Mouse (Mus musculus) lung, embryonic 15.5 days (tissue): Measurements from ENCODE around the gene Sema6d. TPM values are rescaled to one million over a fixed set of nuclear protein-coding genes. Genes with fewer than 3 reads are reported as not detected.

ENCODE experiments used
- ATAC-seq: fragments of 200-750 bp; cut with Nextera tagmentation; 2 replicates; pipeline ENCODE4 v1.8.0; 2017; ENCODE audit warnings: moderate number of reproducible peaks, borderline replicate concordance; ENCODE audit not compliant: low FRiP score, low TSS enrichment; ENCODE audit errors: extremely low read depth
- H3K27ac ChIP-seq: fragments of 300-500 bp; sonication (generic); 2 replicates; pipeline ENCODE4 v1.5.1; 2015; ENCODE audit warnings: moderate library complexity, mild to moderate bottlenecking, inconsistent platforms
- H3K27me3 ChIP-seq: fragments of 300-500 bp; sonication (generic); 2 replicates; pipeline ENCODE4 v1.6.1; 2015; ENCODE audit warnings: inconsistent platforms
- H3K36me3 ChIP-seq: fragments of 300-500 bp; sonication (generic); 2 replicates; pipeline ENCODE4 v1.6.1; 2015; ENCODE audit warnings: inconsistent platforms
- H3K4me1 ChIP-seq: fragments of 300-500 bp; sonication (generic); 2 replicates; pipeline ENCODE4 v1.6.1; 2015; ENCODE audit warnings: inconsistent platforms
- H3K4me2 ChIP-seq: fragments of 300-500 bp; sonication (generic); 2 replicates; pipeline ENCODE4 v1.6.1; 2015; ENCODE audit warnings: inconsistent platforms, mild to moderate bottlenecking, moderate library complexity
- H3K4me3 ChIP-seq: fragments of 300-500 bp; sonication (generic); 2 replicates; pipeline ENCODE4 v1.5.1; 2015; ENCODE audit warnings: mild to moderate bottlenecking, inconsistent platforms
- H3K9ac ChIP-seq: fragments of 300-500 bp; sonication (generic); 2 replicates; pipeline ENCODE4 v1.6.1; 2015; ENCODE audit warnings: inconsistent platforms
- H3K9me3 ChIP-seq: fragments of 300-500 bp; sonication (generic); 2 replicates; pipeline ENCODE4 v1.6.1; 2016; ENCODE audit warnings: inconsistent platforms
- WGBS: fragments of 180-500 bp; shearing (Covaris S2); methylation state at CpG from one replicate; pipeline ENCODE4 v1.1.7; 2015; 5-methylcytosine and 5-hydroxymethylcytosine counted together
- polyA plus RNA-seq: library from polyadenylated mRNA; unstranded; fragments of >200 nt; fragmentation: Nextera tagmentation; extraction: Ambion mirVana; gene quantifications from 2 replicates; pipeline ENCODE4 v1.2.1, GENCODE M21; 2015

The Sema6d gene
- polyA plus RNA-seq, 1 experiment from 2014 or later = 19.6 TPM

DNA sequence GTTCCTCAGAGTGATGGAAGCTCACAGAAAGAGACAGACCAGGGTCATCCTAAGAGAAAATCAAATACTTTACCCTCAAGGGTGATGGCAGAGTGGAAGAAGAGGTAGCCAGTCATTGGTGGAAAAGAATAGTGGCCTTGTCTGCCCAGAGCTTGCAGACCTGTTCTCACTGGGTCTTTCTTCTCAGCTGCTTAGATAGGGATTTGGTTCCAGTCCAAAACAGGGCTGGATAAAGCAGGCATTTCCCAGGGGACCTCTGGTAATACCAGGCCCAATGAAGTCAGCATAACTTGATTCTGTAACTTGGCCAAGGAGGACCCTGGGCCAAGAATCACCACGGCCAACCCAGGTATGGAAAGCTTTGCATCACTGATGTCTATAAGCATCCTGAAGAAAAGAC lies 279.5 kb downstream of the Sema6d start:
- H3K36me3 ChIP-seq = no peaks in the 10 kb centered on the region
- no peak for ATAC-seq
- 62% methylated on average over 1 of the region's 1 CpGs for WGBS
- H3K9me3 ChIP-seq = no peaks in the 10 kb centered on the region
- H3K27me3 ChIP-seq = no peaks in the 10 kb centered on the region
- H3K27ac ChIP-seq = peak overlapping the region; percentile 58
- H3K4me2 ChIP-seq = no peak overlapping the region
- no peak overlapping the region for H3K4me3 ChIP-seq
- peaks cover 9% of the 10 kb centered on the region for H3K4me1 ChIP-seq
- H3K9ac ChIP-seq = no peak overlapping the region

DNA sequence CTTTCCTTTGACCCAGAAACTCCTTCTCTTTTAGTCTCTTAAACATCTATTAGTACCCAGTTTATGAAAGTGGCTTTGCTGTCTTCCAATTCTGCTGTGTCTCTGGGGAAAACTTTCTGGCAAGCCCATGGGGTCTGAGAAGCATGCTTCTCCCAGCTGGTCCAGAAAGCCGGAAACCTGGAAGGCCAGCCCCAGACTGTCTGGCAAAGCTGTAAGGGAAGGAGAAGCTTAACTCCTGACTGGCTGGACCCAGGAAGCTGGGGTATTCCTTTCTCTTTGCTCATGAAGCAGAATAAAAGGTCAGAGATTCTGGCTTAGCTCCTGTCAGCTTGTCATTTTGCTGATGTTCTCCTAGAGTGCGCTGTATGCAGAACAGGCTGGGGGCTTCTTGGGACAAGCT lies 280.2 kb downstream of the Sema6d start:
- Histone ChIP-seq H3K9ac (no peak overlapping the region), H3K9me3 (no peaks in the 10 kb centered on the region), H3K27ac (peak overlapping the region; percentile 58), H3K4me1 (peaks cover 9% of the 10 kb centered on the region), H3K4me2 (no peak overlapping the region), H3K27me3 (no peaks in the 10 kb centered on the region), H3K36me3 (no peaks in the 10 kb centered on the region), H3K4me3 (no peak overlapping the region)
- ATAC-seq = no peak; the same call in 1 of the 2 replicates
- WGBS = 43% methylated on average over 2 of the region's 2 CpGs

DNA sequence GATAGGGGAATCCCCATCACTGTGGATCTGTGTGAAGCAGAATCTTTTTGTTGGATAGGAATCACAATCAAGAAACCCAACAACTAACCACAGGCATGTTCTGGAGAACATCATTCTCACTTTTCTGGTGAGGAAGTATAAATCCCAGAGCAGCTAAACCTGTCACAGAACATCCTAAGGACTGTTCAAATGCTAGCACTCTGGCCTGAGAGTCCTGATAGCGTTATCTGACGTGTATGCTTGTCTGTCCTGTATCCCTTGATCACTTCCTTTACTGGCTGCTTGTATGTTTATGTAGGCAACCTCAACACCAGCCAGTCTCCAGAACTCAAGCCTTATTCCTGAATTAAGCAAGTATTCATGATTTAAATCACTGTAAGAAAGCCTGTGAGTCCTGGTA lies 281.6 kb downstream of the Sema6d start:
- Histone ChIP-seq H3K27ac (no peak overlapping the region), H3K4me3 (no peak overlapping the region), H3K4me2 (no peak overlapping the region), H3K9ac (no peak overlapping the region), H3K27me3 (no peaks in the 10 kb centered on the region), H3K9me3 (no peaks in the 10 kb centered on the region), H3K36me3 (no peaks in the 10 kb centered on the region), H3K4me1 (peaks cover 9% of the 10 kb centered on the region)
- 44% methylated on average over 2 of the region's 2 CpGs for WGBS
- no peak for ATAC-seq

DNA sequence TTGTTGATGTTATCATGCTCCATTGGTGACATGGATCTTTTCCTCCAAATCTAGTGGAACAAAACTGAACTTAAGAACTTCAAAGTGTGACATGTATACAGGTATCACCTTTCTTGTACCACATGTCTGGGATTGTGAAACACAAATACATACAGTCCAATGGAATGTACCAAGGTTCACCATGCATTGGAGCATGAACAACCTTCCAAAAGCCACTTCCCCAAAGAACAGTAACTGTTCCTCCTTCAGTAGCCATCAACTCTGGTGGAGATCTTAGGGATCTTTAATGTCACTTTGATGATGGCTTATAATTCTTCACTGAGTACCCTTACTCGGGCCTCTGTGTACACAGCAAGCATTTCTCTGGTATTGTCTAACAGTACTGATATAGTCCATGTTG lies 295.3 kb downstream of the Sema6d start:
- no peak for ATAC-seq
- WGBS = 62% methylated on average over 1 of the region's 1 CpGs
- H3K36me3 ChIP-seq = no peaks in the 10 kb centered on the region
- no peak overlapping the region for H3K27ac ChIP-seq
- no peaks in the 10 kb centered on the region for H3K4me1 ChIP-seq
- no peak overlapping the region for H3K4me3 ChIP-seq
- H3K9me3 ChIP-seq = no peaks in the 10 kb centered on the region
- H3K4me2 ChIP-seq = no peak overlapping the region
- H3K27me3 ChIP-seq = no peaks in the 10 kb centered on the region
- no peak overlapping the region for H3K9ac ChIP-seq

DNA sequence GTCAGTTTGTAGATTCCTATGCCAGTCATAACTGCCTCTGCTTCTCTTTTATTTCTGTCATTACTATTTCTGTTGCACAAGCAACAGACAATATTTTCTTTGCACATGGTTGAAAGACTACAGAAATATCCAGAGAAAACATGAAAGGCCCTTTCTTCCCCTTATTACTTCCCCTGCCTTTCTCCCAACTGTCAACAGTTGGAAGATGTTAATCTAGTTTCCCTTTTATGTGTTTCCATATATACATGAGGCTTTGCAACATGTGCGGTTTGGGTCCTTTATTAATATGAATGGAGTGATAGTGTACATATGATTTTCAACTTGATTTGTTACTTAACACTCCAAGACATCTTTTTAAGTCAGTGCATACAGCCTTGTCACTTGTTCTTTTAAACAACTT lies 296.0 kb downstream of the Sema6d start:
- 20% methylated on average over 1 of the region's 1 CpGs for WGBS
- Histone ChIP-seq H3K4me3 (no peak overlapping the region), H3K27ac (no peak overlapping the region), H3K4me1 (no peaks in the 10 kb centered on the region), H3K36me3 (no peaks in the 10 kb centered on the region), H3K4me2 (no peak overlapping the region), H3K9me3 (no peaks in the 10 kb centered on the region), H3K9ac (no peak overlapping the region), H3K27me3 (no peaks in the 10 kb centered on the region)
- peak; percentile 31; the same call in 1 of the 2 replicates for ATAC-seq

DNA sequence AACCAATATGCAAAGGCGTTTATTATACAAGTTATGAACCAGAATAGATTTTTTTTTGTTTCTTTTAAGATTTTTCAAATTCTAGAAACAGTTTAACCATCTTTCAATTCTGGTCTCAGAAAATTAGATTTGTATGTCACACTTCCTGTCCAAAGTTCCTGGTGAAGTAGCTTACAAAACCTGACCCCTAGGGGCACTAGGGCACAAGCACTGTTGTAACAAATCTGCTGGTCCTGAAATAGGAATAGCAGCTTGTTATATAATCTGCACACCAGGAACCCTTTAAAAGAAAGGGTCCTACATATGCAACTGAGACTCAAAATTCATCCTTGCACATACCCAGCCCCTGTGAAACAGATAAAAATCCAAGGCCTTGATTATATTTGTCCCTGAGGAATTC lies 298.5 kb downstream of the Sema6d start:
- Histone ChIP-seq H3K4me3 (no peak overlapping the region), H3K27ac (no peak overlapping the region), H3K9ac (no peak overlapping the region), H3K27me3 (no peaks in the 10 kb centered on the region), H3K36me3 (no peaks in the 10 kb centered on the region), H3K9me3 (no peaks in the 10 kb centered on the region), H3K4me1 (no peaks in the 10 kb centered on the region), H3K4me2 (no peak overlapping the region)
- no peak for ATAC-seq
- WGBS = 77% methylated on average over 1 of the region's 1 CpGs

DNA sequence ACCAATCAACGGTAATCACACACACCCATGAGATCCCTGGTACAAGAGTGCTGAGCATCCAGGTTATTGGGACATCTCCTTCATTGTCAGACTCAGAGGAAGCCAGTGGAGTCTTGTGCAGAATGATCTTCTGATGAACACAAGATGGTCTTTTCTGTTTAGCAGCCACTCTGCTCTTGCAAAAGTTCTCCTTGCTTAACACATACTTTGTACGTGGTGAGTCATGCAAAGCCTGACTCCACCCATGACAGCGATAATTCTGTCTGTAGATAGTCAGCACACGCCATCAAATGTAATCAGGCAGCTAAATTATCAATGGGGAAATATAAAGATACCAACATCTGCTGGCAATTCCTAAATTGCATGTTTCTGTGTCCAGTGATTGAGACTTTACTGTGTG lies 307.0 kb downstream of the Sema6d start:
- no peak for ATAC-seq
- no peak overlapping the region for H3K9ac ChIP-seq
- no peak overlapping the region for H3K27ac ChIP-seq
- H3K4me2 ChIP-seq = no peak overlapping the region
- no peak overlapping the region for H3K4me3 ChIP-seq
- H3K9me3 ChIP-seq = no peaks in the 10 kb centered on the region
- no peaks in the 10 kb centered on the region for H3K27me3 ChIP-seq
- H3K36me3 ChIP-seq = no peaks in the 10 kb centered on the region
- 75% methylated on average over 4 of the region's 4 CpGs for WGBS
- H3K4me1 ChIP-seq = no peaks in the 10 kb centered on the region

DNA sequence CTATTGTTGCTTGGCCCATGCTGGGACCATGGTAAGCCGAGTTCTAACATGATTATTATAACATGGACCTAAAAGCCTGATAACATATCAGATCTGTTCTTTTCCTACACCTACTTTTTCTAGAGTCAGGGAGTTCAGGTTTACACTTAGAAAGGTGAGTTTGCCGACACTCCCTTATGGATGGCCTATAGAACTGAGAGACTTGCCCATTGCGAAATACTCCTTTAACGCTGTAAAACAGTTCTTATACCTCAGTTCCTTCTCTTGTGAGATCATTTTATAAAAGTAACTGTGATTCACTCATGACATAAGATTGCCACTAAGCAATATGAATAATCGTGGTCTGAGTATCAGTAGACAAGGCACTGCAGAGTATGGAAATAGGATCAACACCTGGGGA lies 307.5 kb downstream of the Sema6d start:
- H3K36me3 ChIP-seq = no peaks in the 10 kb centered on the region
- no peak for ATAC-seq
- WGBS = 84% methylated on average over 5 of the region's 5 CpGs

DNA sequence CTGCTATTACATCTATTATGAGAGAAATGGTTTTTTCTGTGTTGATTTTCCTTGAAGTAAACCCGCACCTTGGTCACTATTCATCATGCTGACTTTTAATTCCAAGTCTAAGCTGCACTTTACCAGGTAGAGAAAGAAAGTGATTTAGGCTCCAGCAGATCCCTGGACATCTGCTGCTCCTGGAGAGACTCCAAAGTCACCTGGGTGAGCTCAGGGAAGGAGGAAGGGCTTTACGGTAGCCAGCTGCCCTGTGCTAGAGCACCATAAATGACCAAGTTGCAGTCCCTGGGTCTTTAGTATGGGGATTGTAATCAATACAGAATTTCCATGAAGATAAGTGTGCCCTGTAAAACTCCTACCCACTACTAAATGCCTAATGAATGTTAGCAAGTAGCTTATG lies 309.8 kb downstream of the Sema6d start:
- H3K9me3 ChIP-seq = no peaks in the 10 kb centered on the region
- H3K9ac ChIP-seq = no peak overlapping the region
- WGBS = 90% methylated on average over 2 of the region's 2 CpGs
- no peak overlapping the region for H3K4me3 ChIP-seq
- H3K4me1 ChIP-seq = 0 out of 2 replicates have a peak, but pooled peaks cover 5% of the 10 kb centered on the region
- no peaks in the 10 kb centered on the region for H3K27me3 ChIP-seq
- H3K4me2 ChIP-seq = no peak overlapping the region
- no peaks in the 10 kb centered on the region for H3K36me3 ChIP-seq
- ATAC-seq = no peak
- no peak overlapping the region for H3K27ac ChIP-seq

More for the DNA sequence above, 307.5 kb downstream of the Sema6d start:
- Histone ChIP-seq H3K9me3 (no peaks in the 10 kb centered on the region), H3K4me3 (no peak overlapping the region), H3K27me3 (no peaks in the 10 kb centered on the region), H3K27ac (no peak overlapping the region), H3K4me2 (no peak overlapping the region), H3K9ac (no peak overlapping the region), H3K4me1 (no peaks in the 10 kb centered on the region)

DNA sequence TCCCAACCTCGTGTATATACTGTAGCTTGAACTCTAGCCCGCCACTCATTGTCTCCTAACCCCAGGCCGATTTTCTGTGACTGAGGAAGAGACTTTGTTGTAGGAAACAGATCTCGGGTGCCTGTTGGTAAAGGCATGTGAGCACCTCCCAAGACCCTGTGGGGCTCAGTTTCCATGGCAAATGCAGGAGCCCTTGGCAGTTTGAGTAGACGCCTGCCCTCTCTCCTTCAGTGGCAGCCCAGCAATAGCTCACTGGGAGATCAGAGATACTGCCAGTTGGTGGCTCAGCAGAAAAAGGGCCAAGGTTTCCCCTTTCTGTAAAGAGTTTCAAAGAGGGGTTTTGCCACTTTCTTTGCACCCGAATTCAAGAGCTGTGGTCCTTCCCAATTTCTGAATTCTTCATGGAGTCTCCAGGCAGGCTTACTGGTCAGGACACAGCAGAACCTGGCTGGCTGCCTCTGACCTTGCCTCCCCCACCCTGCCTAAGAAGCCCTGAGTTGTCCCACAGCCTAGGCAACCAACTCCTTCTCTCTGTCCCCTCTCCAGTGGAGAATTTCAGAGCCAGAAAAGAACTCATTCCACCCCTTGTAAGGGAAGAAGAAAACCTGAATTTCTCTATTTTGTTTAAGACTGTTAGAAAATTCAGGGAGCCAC lies 312.1 kb downstream of the Sema6d start:
- 66% methylated on average over 6 of the region's 6 CpGs for WGBS
- no peak overlapping the region for H3K9ac ChIP-seq
- H3K4me2 ChIP-seq = no peak overlapping the region
- no peaks in the 10 kb centered on the region for H3K36me3 ChIP-seq
- H3K4me1 ChIP-seq = 0 out of 2 replicates have a peak, but pooled peaks cover 5% of the 10 kb centered on the region
- no peak overlapping the region for H3K27ac ChIP-seq
- H3K27me3 ChIP-seq = no peaks in the 10 kb centered on the region
- H3K4me3 ChIP-seq = no peak overlapping the region
- H3K9me3 ChIP-seq = no peaks in the 10 kb centered on the region
- ATAC-seq = no peak

DNA sequence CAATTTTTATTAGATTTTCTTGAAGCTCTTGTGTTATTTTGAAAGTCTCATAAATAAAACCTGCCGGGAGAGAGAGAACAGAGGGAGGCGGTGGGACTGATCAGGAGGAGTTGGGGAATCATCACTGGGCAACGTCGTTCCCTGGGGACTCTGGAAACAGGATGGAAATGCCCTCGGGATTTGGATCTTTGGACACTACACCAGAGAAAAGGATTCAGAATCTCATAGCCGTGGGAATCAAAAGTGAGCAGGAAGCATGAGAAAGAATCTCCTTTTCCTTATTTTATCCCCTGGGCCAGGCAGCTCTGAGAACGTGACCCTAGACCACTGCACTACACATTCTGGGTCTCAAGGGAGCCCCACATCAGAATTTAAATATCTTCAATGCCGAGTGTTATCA lies 313.8 kb downstream of the Sema6d start:
- no peak for ATAC-seq
- no peaks in the 10 kb centered on the region for H3K9me3 ChIP-seq
- H3K27ac ChIP-seq = no peak overlapping the region
- H3K4me2 ChIP-seq = no peak overlapping the region
- 0 out of 2 replicates have a peak, but pooled peaks cover 5% of the 10 kb centered on the region for H3K4me1 ChIP-seq
- 68% methylated on average over 8 of the region's 8 CpGs for WGBS
- no peaks in the 10 kb centered on the region for H3K36me3 ChIP-seq
- H3K9ac ChIP-seq = no peak overlapping the region
- no peak overlapping the region for H3K4me3 ChIP-seq
- no peaks in the 10 kb centered on the region for H3K27me3 ChIP-seq

DNA sequence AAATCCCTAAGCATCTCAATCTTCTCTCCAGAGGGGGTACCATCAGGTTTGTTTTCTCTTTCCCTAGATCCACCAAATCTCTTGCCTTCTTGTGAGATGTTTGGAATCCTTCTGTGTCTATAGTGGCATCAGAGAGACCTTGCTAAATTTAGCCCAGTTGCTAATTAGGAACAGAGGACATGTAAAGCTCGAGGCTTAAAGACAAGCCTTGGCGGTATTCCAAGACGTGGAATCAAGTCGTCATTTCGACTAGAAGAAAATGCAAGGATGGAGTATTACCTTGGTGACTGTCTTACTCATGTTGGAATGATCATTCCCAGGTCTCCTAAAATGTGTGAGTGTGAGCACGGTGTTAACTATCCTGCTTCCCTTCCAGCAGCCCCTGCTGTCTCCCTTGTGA lies 314.2 kb downstream of the Sema6d start:
- WGBS = 48% methylated on average over 6 of the region's 6 CpGs
- ATAC-seq = no peak
- H3K27ac ChIP-seq = no peak overlapping the region

More for the DNA sequence above, 314.2 kb downstream of the Sema6d start:
- no peaks in the 10 kb centered on the region for H3K27me3 ChIP-seq
- H3K36me3 ChIP-seq = no peaks in the 10 kb centered on the region
- H3K4me3 ChIP-seq = no peak overlapping the region
- H3K9ac ChIP-seq = no peak overlapping the region
- no peak overlapping the region for H3K4me2 ChIP-seq
- H3K4me1 ChIP-seq = 0 out of 2 replicates have a peak, but pooled peaks cover 5% of the 10 kb centered on the region
- H3K9me3 ChIP-seq = no peaks in the 10 kb centered on the region
